Mouse (Mus musculus) lung, adult 2 months (tissue): Measurements from ENCODE around the gene Lrg1.

Experiments
- CTCF ChIP-seq: fragments of 200-500 bp; IDR thresholded peaks from 2 replicates; pipeline ENCODE4 v1.5.1; 2011; ENCODE audit warnings: mild to moderate bottlenecking, low read length, control low read depth; ENCODE audit not compliant: insufficient read depth
- POLR2A ChIP-seq: fragments of 200-500 bp; IDR thresholded peaks from 2 replicates; pipeline ENCODE4 v1.6.1; 2011; ENCODE audit warnings: low read depth, mild to moderate bottlenecking, control low read depth, low read length, borderline replicate concordance; ENCODE audit errors: extremely low read depth

- TF ChIP-seq CTCF (no peak), POLR2A (no peak)
Measured at GRCm38 (mm10) chr17:56153643-56154042, 31.8 kb upstream of the Lrg1 start.
